In genomic region chr4:99340946-99341345, GRCm38 (mm10) we compare ENCODE assay signal across 22 mouse cellular contexts. TPM values are rescaled to one million over a fixed set of nuclear protein-coding genes. Genes with fewer than 3 reads are reported as not detected.
DNase-seq lines count a peak whose midpoint lies in the region; ATAC-seq lines count a peak whose summit lies in the region.
"Had no signal": no experiment of that assay in that cellular context is flagged by ENCODE, and none has a peak within 500 bp of the region (broad histone marks: within the 10 kb centered on the region; RNA-seq: fewer than 3 reads in every experiment).

No protein-coding gene starts in this region.

- peak; percentile 6 for DNase-seq in cerebellum, adult 9-10 months
- no peak for DNase-seq in cerebellum, postnatal 36 days
- peak; percentile 11 for DNase-seq in left cerebral cortex, adult 11 months (ENCODE audit: low spot score)
- DNase-seq in left cerebral cortex, adult 9 months (ENCODE audit: low spot score in 2 of 2): no peak
- peak; percentile 78 for DNase-seq in brain, adult 2 months (ENCODE audit: low read depth, low spot score)
- peak; percentile 47 for DNase-seq in telencephalon, adult 2 months (ENCODE audit: low read depth, low spot score)
- DNase-seq: adrenal gland, adult 8-10 months; adrenal gland, postnatal 36 days; cerebellum, adult 11-12 months; cerebellum, adult 8-10 months; gastrocnemius, postnatal 10 days; gastrocnemius, postnatal 36 days; heart, adult 2 months; heart, postnatal 14 days; heart, postnatal 4 days had no signal

- ATAC-seq in erythroid progenitor cell, adult 5-6 weeks (replicated peaks; ENCODE audit: low FRiP score, poor library complexity, severe bottlenecking): no peak
- ATAC-seq: activated CD4-positive, CD25-positive, alpha-beta regulatory T cell, adult 4 months; forebrain, embryonic 15.5 days; hindbrain, postnatal 0 days; inflammation-experienced regulatory T-cells, adult 6 months had no signal

RNA-seq across cellular contexts. Expression of gene Gm12689, which starts 45.2 kb away (rescaled TPM):
- not detected in 2 replicates for total RNA-seq in erythroid progenitor cell, adult 5-6 weeks (2015; ENCODE audit: low replicate concordance)
- total RNA-seq in erythroid progenitor cell, adult 5-6 weeks (2017; ENCODE audit: low replicate concordance): 0.51 TPM in 1 of 2 replicates, not detected in the other
- total RNA-seq: ES-E14; gastrocnemius, adult 18-20 months; gastrocnemius, postnatal 36 days; heart, postnatal 4 days had no signal

Comparison
In these comparisons a context has a peak if more than half of its experiments do, and no peak if none do; other contexts are left out.
1. DNase-seq: peak in cerebellum, adult 9-10 months (single experiment), left cerebral cortex, adult 11 months (single experiment), brain, adult 2 months (single experiment) and telencephalon, adult 2 months (single experiment); none in cerebellum, postnatal 36 days (0 of 2) and left cerebral cortex, adult 9 months (0 of 2).